In genomic region chr10:81326858-81327257, GRCm38 (mm10) we compare ENCODE assay signal across 9 mouse cellular contexts. TPM values are rescaled to one million over a fixed set of nuclear protein-coding genes. Genes with fewer than 3 reads are reported as not detected.
A peak's percentile ranks its signal among the peaks of the same experiment; 100 is the strongest.
DNase-seq lines count a peak whose midpoint lies in the region; ATAC-seq lines count a peak whose summit lies in the region.
"Had no signal": no experiment of that assay in that cellular context is flagged by ENCODE, and none has a peak within 500 bp of the region (broad histone marks: within the 10 kb centered on the region; RNA-seq: fewer than 3 reads in every experiment).

No protein-coding gene starts in this region.

- ATAC-seq in hindbrain, embryonic 15.5 days (ENCODE audit: low FRiP score, low read depth): no peak
- ATAC-seq in liver, embryonic 16.5 days (ENCODE audit: low read depth): peak; percentile 15; the same call in 1 of the 2 replicates

- intact Hi-C loops in left cerebral cortex, postnatal 25 days (cut with DNase I): no loop called here

- peaks cover 69% of the 10 kb centered on the region for H3K36me3 ChIP-seq in embryonic facial prominence, embryonic 10.5 days (replicated peaks)
- H3K36me3 ChIP-seq in hindbrain, embryonic 15.5 days: peaks cover 46% of the 10 kb centered on the region
- peaks cover 52% of the 10 kb centered on the region for H3K36me3 ChIP-seq in liver, embryonic 16.5 days (ENCODE audit: control insufficient read depth, insufficient read depth)

- peaks cover 40% of the 10 kb centered on the region for H3K4me1 ChIP-seq in embryonic facial prominence, embryonic 10.5 days
- H3K4me1 ChIP-seq in hindbrain, embryonic 15.5 days (replicated peaks): peaks cover 7% of the 10 kb centered on the region
- H3K4me1 ChIP-seq in liver, embryonic 16.5 days (ENCODE audit: control insufficient read depth, low read depth, low read length): peaks cover 16% of the 10 kb centered on the region

- no peak overlapping the region for H3K9ac ChIP-seq in hindbrain, embryonic 15.5 days
- H3K9ac ChIP-seq in liver, embryonic 16.5 days (ENCODE audit: low read depth, low read length): no peak overlapping the region

- no peak overlapping the region for H3K4me2 ChIP-seq in hindbrain, embryonic 15.5 days
- H3K4me2 ChIP-seq in liver, embryonic 16.5 days (ENCODE audit: low read depth, low read length): no peak overlapping the region

- 0 out of 2 replicates have a peak overlapping the region, but pooled peaks have one; percentile 23 for H3K4me3 ChIP-seq in embryonic facial prominence, embryonic 10.5 days
- no peak overlapping the region for H3K4me3 ChIP-seq in hindbrain, embryonic 15.5 days
- no peak overlapping the region for H3K4me3 ChIP-seq in liver, embryonic 16.5 days (ENCODE audit: low read depth, low read length)
- H3K4me3 ChIP-seq: myocyte had no signal

- 82% methylated on average over 6 of the region's 6 CpGs for WGBS in embryonic facial prominence, embryonic 10.5 days
- 77% methylated on average over 6 of the region's 6 CpGs for WGBS in hindbrain, embryonic 15.5 days
- 43% methylated on average over 6 of the region's 6 CpGs for WGBS in liver, embryonic 16.5 days (ENCODE audit: insufficient replicate concordance)

- H3K9me3 ChIP-seq in embryonic facial prominence, embryonic 10.5 days: no peaks in the 10 kb centered on the region
- H3K9me3 ChIP-seq in hindbrain, embryonic 15.5 days: no peaks in the 10 kb centered on the region
- H3K9me3 ChIP-seq in liver, embryonic 16.5 days (replicated peaks; ENCODE audit: control insufficient read depth, low read length): no peaks in the 10 kb centered on the region

- peak; percentile 52 for DNase-seq in adrenal gland, postnatal 25 days
- DNase-seq in embryonic facial prominence, embryonic 10.5 days (ENCODE audit: low spot score): no peak
- DNase-seq in left cerebral cortex, postnatal 25 days (ENCODE audit: low spot score in 2 of 2): no peak
- no peak for DNase-seq in frontal cortex, postnatal 36 days (ENCODE audit: low spot score in 2 of 2)
- no peak for DNase-seq in frontal cortex, postnatal 14 days (ENCODE audit: low spot score in 2 of 2)
- no peak for DNase-seq in cerebellum, adult 9-11 months

- H3K27me3 ChIP-seq in embryonic facial prominence, embryonic 10.5 days (replicated peaks; ENCODE audit: low read depth, poor library complexity, severe bottlenecking): peaks cover 19% of the 10 kb centered on the region
- H3K27me3 ChIP-seq in hindbrain, embryonic 15.5 days: 0 out of 2 replicates have a peak, but pooled peaks cover 3% of the 10 kb centered on the region
- H3K27me3 ChIP-seq in liver, embryonic 16.5 days (ENCODE audit: control insufficient read depth, insufficient read depth, low read depth, low read length): no peaks in the 10 kb centered on the region

- H3K27ac ChIP-seq in embryonic facial prominence, embryonic 10.5 days (replicated peaks): peak overlapping the region; percentile 24; the same call in 1 of the 2 replicates
- H3K27ac ChIP-seq in hindbrain, embryonic 15.5 days (replicated peaks): 0 out of 2 replicates have a peak overlapping the region, but pooled peaks have one; percentile 8
- H3K27ac ChIP-seq in liver, embryonic 16.5 days (ENCODE audit: low read length): no peak overlapping the region; the same call in 1 of the 2 replicates

RNA-seq across cellular contexts. Expression of gene Tbxa2r, which starts 1.7 kb away (rescaled TPM):
- total RNA-seq in adrenal gland, postnatal 25 days (2021): 65.7 and 69.5 TPM in 2 replicates
- 3.1 and 3.6 TPM in 2 replicates for polyA plus RNA-seq in embryonic facial prominence, embryonic 10.5 days (2016; fragmentation: Nextera tagmentation; extraction: Ambion mirVana)
- polyA plus RNA-seq in hindbrain, embryonic 15.5 days (2015; fragmentation: Nextera tagmentation; extraction: Ambion mirVana): 4.7 and 5.2 TPM in 2 replicates
- polyA plus RNA-seq in liver, embryonic 16.5 days (2015; fragmentation: Nextera tagmentation; extraction: Ambion mirVana): 4.3 and 4.5 TPM in 2 replicates
- total RNA-seq in left cerebral cortex, postnatal 25 days (2021): 1 to 10 TPM; 1.2 to 1.4 TPM

RNA-seq across cellular contexts. Expression of gene Cactin, which starts 6.0 kb away (rescaled TPM):
- total RNA-seq in adrenal gland, postnatal 25 days (2021): 44.0 and 45.7 TPM in 2 replicates
- 52.3 and 54.3 TPM in 2 replicates for polyA plus RNA-seq in embryonic facial prominence, embryonic 10.5 days (2016; fragmentation: Nextera tagmentation; extraction: Ambion mirVana)
- polyA plus RNA-seq in hindbrain, embryonic 15.5 days (2015; fragmentation: Nextera tagmentation; extraction: Ambion mirVana): 33.8 and 35.1 TPM in 2 replicates
- polyA plus RNA-seq in liver, embryonic 16.5 days (2015; fragmentation: Nextera tagmentation; extraction: Ambion mirVana): 18.4 and 18.7 TPM in 2 replicates
- total RNA-seq in left cerebral cortex, postnatal 25 days (2021): 10 to 100 TPM; 27.8 to 28.4 TPM

RNA-seq across cellular contexts. Expression of gene Gipc3, which starts 16.2 kb away (rescaled TPM):
- 4.5 and 4.7 TPM in 2 replicates for total RNA-seq in adrenal gland, postnatal 25 days (2021)
- not detected in 2 replicates for polyA plus RNA-seq in embryonic facial prominence, embryonic 10.5 days (2016; fragmentation: Nextera tagmentation; extraction: Ambion mirVana)
- not detected in 2 replicates for polyA plus RNA-seq in hindbrain, embryonic 15.5 days (2015; fragmentation: Nextera tagmentation; extraction: Ambion mirVana)
- polyA plus RNA-seq in liver, embryonic 16.5 days (2015; fragmentation: Nextera tagmentation; extraction: Ambion mirVana): not detected in 2 replicates
- total RNA-seq in left cerebral cortex, postnatal 25 days (2021): under 1 TPM; 0.92 to 0.96 TPM

RNA-seq across cellular contexts. Expression of gene Hmg20b, which starts 23.4 kb away (rescaled TPM):
- total RNA-seq in adrenal gland, postnatal 25 days (2021): 102 and 111 TPM in 2 replicates
- polyA plus RNA-seq in embryonic facial prominence, embryonic 10.5 days (2016; fragmentation: Nextera tagmentation; extraction: Ambion mirVana): 114 and 122 TPM in 2 replicates
- polyA plus RNA-seq in hindbrain, embryonic 15.5 days (2015; fragmentation: Nextera tagmentation; extraction: Ambion mirVana): 39.0 and 39.9 TPM in 2 replicates
- 19.8 and 22.5 TPM in 2 replicates for polyA plus RNA-seq in liver, embryonic 16.5 days (2015; fragmentation: Nextera tagmentation; extraction: Ambion mirVana)
- 10 to 100 TPM; 23.5 to 28.4 TPM for total RNA-seq in left cerebral cortex, postnatal 25 days (2021)

RNA-seq across cellular contexts. Expression of gene Mfsd12, which starts 30.4 kb away (rescaled TPM):
- 14.3 and 21.6 TPM in 2 replicates for total RNA-seq in adrenal gland, postnatal 25 days (2021)
- 7.8 and 8.3 TPM in 2 replicates for polyA plus RNA-seq in embryonic facial prominence, embryonic 10.5 days (2016; fragmentation: Nextera tagmentation; extraction: Ambion mirVana)
- 21.0 and 21.1 TPM in 2 replicates for polyA plus RNA-seq in hindbrain, embryonic 15.5 days (2015; fragmentation: Nextera tagmentation; extraction: Ambion mirVana)
- 9.2 and 11.9 TPM in 2 replicates for polyA plus RNA-seq in liver, embryonic 16.5 days (2015; fragmentation: Nextera tagmentation; extraction: Ambion mirVana)
- 10 to 100 TPM; 39.3 to 41.1 TPM for total RNA-seq in left cerebral cortex, postnatal 25 days (2021)
